Mouse (Mus musculus): Measurements from ENCODE around the gene Irak4.

Irak4 gene

GRCm38 (mm10) chr15:94543409-94544051 is at the start of gene Irak4, which contains the start of gene Pus7l:
Gene Irak4, plus strand, starts transcription at chr15:94543643.
Gene Pus7l, minus strand, starts transcription at chr15:94543547.
- DNase-seq (ENCODE audit: low spot score), result peak; percentile 97

DNA sequence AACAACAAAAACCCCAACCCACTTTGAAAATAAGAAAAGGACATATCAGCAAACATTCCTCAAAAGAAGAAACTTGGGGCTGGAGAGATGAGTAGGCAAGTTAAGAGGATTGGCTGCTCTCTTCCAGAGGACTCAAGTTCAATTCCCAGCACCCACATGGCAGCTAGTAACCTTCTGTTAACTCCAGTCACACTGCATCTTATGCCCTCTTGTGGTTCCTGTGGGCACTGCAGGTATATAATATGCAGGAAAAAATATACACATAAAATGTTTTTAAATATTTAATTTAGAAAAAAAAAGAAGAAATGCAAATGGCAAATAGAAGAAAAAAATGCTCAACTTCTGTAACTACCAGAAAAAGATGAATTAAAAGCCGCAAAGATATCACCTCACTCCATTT is 49.0 kb upstream of the Irak4 start:
- DNase-seq (ENCODE audit: low spot score), result no peak

- DNase-seq (ENCODE audit: low spot score), result no peak
These were observed 47.5 kb upstream of the Irak4 start for GRCm38 (mm10) chr15:94495936-94496335.

GRCm38 (mm10) chr15:94499260-94499659 is 44.2 kb upstream of the Irak4 start:
- DNase-seq (ENCODE audit: low spot score), result no peak

GRCm38 (mm10) chr15:94503451-94504215 is 39.8 kb upstream of the Irak4 start:
- no peak for DNase-seq (ENCODE audit: low spot score)

DNA sequence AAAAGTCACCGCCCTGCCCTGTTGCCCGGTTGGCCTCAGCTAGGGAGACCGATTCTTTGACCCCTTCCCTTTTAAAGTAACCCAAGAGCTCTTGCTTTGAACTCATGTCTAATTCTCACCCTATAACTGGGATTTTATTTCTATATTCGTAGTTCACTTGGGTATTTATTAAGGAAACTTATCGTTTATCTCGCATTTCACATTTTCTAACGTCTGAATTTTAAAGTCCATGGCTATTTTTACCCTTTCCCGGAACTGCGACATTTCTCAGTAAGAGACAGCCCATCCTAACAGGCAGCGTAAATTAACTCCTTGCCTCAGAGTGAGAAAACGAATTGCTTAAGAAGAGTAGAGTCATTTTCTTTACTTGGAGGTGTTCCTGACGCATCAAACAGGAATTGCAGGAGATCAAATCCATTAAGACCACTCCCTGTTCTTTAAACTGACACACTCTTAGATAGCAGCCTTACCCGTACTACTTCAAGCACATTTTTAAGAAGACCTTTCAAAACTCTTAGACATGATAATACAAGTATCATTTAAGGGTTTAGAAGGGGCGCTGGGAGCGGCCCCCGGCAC is 25.4 kb upstream of the Irak4 start:
- DNase-seq (ENCODE audit: low spot score), result no peak

GRCm38 (mm10) chr15:94520205-94520900 is 23.1 kb upstream of the Irak4 start:
- DNase-seq (ENCODE audit: low spot score), result peak; percentile 87

- no peak for DNase-seq (ENCODE audit: low spot score)
These were observed 22.5 kb upstream of the Irak4 start for GRCm38 (mm10) chr15:94520959-94521358.

DNA sequence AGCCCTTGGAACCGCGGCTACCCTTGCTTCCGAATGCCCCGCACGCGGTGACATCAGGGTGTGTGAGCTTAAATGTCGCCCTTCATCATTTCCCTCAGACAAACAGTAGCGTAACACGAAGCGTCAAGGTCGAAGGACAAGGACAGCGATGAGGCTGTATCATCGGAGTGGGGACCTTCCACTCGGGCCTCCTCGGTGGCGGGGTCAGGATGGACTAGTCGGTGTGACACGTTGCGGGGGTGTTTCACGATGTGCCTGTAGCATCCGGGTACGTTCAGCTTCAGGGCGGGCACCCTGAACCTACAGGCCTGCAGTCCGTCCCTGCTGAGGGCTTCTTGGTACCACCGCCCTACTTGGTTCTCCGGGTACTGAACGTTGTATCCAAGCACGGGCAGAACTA is 20.2 kb upstream of the Irak4 start:
- DNase-seq (ENCODE audit: low spot score), result no peak

DNA sequence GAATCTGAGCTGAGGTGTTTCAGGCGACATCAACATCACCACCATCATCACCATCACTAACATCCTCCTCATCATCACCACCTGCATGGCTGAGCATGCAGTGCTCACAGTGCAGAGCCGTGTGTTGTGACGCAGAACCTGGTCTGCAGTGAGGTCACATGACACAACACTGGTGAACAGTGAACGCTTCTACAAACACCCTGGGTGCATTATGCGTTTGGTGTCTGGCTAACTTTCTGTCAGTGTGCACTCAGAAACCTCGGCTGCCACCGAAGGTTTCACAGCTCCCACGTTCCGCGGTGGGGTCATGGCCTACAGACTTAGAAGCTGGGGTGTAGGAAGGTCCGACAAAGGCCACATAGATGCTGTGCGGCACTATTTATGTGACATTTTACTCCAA is 18.5 kb upstream of the Irak4 start:
- DNase-seq (ENCODE audit: low spot score), result no peak

- no peak for DNase-seq (ENCODE audit: low spot score)
These were observed 12.9 kb upstream of the Irak4 start for GRCm38 (mm10) chr15:94530519-94530918.

DNA sequence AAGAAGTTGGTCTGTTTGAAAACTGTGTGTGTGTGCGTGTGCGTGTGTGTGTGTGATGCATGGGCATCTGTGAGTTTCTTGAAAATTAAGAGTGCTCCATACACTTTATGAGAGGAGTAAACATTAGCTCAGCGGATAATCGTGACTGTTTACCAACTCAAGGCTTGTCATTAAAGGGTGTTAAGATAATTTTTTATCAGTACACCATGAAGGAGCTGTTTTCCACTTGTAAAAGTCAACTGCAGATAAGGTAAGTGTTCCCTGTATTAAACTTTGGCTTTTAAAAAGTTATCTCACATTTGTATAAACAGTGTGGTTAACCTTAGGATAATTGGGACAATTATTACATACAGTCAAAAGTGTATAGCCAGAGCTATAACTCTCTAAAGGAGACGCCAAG is 11.1 kb upstream of the Irak4 start:
- DNase-seq (ENCODE audit: low spot score), result no peak

GRCm38 (mm10) chr15:94532956-94533355 is 10.5 kb upstream of the Irak4 start:
- DNase-seq (ENCODE audit: low spot score), result no peak

DNA sequence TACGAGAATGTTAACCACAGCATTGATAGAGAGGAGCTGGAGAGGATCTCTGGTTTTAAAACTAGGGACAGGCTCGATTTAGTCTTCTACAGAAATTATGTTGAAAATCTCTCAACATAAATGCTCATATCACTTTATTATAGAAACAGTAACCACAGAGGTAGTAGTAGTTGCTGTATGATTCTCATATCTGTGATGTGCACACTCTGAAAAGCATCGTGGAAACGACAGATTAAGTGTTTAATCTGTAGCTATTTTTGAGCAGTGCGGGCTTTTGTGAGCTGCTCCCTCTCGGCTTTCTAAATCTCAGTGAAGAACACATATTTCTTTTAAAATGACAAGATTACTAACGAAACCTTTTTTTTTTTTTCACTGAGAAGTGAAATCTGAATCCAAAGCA is 7.9 kb upstream of the Irak4 start:
- DNase-seq (ENCODE audit: low spot score), result no peak

GRCm38 (mm10) chr15:94539296-94539695 is 4.1 kb upstream of the Irak4 start:
- no peak for DNase-seq (ENCODE audit: low spot score)

DNA sequence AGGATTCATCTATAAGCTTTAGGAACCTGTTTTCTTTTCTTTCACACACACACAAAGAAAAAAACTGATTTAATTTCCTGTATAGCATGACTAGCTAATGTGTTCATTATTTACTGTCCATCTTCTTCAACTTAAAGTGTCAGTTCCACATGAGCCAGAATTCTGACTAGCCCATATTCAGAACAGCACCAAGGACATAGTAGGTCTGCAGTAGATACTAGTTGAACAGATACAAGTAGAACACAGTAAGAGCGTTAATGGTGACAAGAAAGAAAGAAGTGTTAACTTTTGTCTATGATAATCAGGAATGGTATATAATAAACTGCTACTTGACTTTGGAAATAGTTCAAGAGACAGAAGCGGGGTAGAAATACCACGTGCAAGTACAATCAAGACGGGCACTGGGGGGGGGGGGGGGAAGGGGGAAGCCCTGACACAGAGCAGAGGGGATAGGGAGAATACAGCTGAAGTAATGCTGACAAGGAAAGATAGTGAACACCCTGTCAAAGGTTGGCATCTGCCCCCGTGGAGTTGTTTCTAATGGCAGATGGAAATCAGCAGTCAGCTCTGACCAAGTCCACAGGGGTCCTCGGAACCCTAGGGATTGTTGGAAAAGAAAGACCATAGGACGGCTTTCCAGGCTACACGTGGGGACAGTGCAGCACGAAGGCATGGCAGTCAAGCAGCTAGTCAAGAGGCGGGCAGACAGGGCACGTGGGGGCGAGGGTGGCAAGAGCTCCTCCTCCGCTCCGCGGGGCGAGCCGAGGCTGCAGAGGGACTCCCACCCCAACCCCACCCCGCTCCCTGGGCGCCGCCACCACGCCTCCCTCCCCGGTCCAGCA is 655 bp upstream of the Irak4 start:
- DNase-seq (ENCODE audit: low spot score), result no peak

DNA sequence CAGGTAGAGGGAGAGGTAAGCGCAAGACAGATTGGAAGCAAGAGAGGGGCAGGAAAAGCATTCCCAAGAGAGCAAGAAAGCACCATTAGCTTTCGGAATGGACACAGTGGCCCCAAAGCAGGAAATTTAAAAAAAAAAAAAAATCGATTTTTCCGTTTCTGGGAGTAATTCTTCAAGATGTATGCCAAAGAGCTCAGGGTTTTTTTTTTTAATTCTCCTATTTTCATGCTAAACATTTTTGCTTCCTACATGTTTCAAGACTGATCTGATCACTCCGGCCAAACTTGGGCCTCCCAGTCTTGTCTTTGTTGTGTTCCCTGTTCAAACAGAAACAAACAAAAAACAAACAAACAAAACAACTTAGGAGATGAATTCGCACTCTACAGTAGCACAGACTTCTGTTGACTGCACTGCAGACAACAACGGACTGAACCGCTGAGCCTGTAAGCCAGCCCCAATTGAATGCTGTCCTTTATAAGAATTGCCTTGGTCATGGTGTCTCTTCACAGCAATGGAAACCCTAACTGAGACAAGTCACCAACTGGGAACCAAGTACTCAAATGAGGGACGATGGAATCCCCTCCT is 701 bp downstream of the Irak4 start:
- DNase-seq (ENCODE audit: low spot score), result no peak

GRCm38 (mm10) chr15:94544844-94545243 is 1.4 kb downstream of the Irak4 start:
- no peak for DNase-seq (ENCODE audit: low spot score)

GRCm38 (mm10) chr15:94553536-94553935 is 10.1 kb downstream of the Irak4 start:
- no peak for DNase-seq (ENCODE audit: low spot score)

GRCm38 (mm10) chr15:94557442-94557841 is 14.0 kb downstream of the Irak4 start:
- DNase-seq (ENCODE audit: low spot score), result peak; percentile 92

DNA sequence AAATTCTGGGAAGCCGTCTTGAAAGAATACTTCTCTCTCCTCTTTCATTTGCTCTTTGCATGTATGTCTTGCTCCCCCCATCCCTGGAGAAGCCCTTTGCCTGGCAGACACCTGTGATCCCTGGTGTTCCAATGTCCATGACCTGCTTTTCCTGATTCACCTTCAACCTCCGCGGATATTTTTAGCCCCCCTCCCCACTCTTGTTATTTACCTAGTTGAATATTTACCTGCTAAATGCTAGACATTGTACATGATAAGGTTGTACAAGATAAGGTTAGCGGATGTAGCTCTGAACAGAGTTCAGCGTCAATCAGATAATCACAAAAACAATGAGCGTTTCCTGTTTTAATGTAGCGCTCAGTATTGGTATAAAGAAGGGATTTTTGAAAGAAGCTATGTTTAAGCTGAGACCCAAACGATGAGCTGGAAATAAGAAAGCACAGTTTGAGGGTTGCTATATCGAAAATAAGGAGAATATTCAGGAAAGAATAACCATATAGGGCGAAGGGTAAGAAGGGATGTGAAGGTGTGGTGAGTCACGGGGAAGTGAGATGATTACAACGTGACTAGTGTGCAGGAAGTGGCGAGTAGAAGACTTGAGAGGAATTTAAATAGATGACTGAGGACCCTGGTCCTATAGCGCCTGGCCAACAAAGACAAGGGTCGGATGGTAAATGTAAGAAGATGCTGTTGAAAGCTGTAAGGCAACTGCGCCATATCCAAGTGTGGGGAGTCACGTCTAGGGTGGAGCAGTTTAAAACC is 15.6 kb downstream of the Irak4 start:
- no peak for DNase-seq (ENCODE audit: low spot score)

All from retina, embryonic 14.5 days (tissue).